Mouse (Mus musculus): Measurements from ENCODE around the gene Klrb1c. TPM values are rescaled to one million over a fixed set of nuclear protein-coding genes. Genes with fewer than 3 reads are reported as not detected.

Klrb1c gene
- polyA plus RNA-seq (2012; rRNA removed): 3.0 and 8.5 TPM in 2 replicates

GRCm38 (mm10) chr6:128789115-128789514 lies at the start of gene Klrb1c:
TSS of gene Klrb1c (minus strand) at chr6:128789215.
- DNase-seq (ENCODE audit: low read depth in 1 of 2, low spot score in 2 of 2): no peak
- WGBS: 82% methylated on average over 2 of the region's 2 CpGs
- Histone ChIP-seq H3K4me3 (ENCODE audit: extremely low read depth, insufficient read depth, insufficient read length) (no peak within 1 kb of the TSS), H3K27me3 (ENCODE audit: control insufficient read depth, insufficient read depth, low read length) (no peaks in the 10 kb centered on the region), H3K36me3 (ENCODE audit: control insufficient read depth, insufficient read depth, low read length) (no peaks in the 10 kb centered on the region), H3K27ac (ENCODE audit: insufficient read depth, low read length) (no peak within 1 kb of the TSS; the same call in 1 of the 2 replicates), H3K4me1 (ENCODE audit: control insufficient read depth, insufficient read depth, insufficient read length) (peaks cover 12% of the 10 kb centered on the region; the same call in 1 of the 2 replicates)
- TF ChIP-seq CTCF (IDR thresholded peaks at IDR 0.05; ENCODE audit: extremely low read depth, insufficient read depth, insufficient read length, insufficient replicate concordance): no peak
- no peak for TF ChIP-seq POLR2A (IDR thresholded peaks at IDR 0.05; ENCODE audit: low read depth, low read length)

- Histone ChIP-seq H3K27ac (ENCODE audit: insufficient read depth, low read length) (peak overlapping the region; percentile 93), H3K4me3 (ENCODE audit: extremely low read depth, insufficient read depth, insufficient read length) (peak overlapping the region; percentile 97), H3K4me1 (ENCODE audit: control insufficient read depth, insufficient read depth, insufficient read length) (peaks cover 14% of the 10 kb centered on the region), H3K27me3 (ENCODE audit: control insufficient read depth, insufficient read depth, low read length) (no peaks in the 10 kb centered on the region), H3K36me3 (ENCODE audit: control insufficient read depth, insufficient read depth, low read length) (no peaks in the 10 kb centered on the region)
- WGBS: 9% methylated on average over 14 of the region's 14 CpGs
- no peak for DNase-seq (ENCODE audit: low read depth in 1 of 2, low spot score in 2 of 2)
- no peak for TF ChIP-seq POLR2A (IDR thresholded peaks at IDR 0.05; ENCODE audit: low read depth, low read length)
- TF ChIP-seq CTCF (IDR thresholded peaks at IDR 0.05; ENCODE audit: extremely low read depth, insufficient read depth, insufficient read length, insufficient replicate concordance): no peak
These were observed 48.7 kb upstream of the Klrb1c start for GRCm38 (mm10) chr6:128837454-128838341.

- TF ChIP-seq POLR2A (IDR thresholded peaks at IDR 0.05; ENCODE audit: low read depth, low read length) (no peak), CTCF (IDR thresholded peaks at IDR 0.05; ENCODE audit: extremely low read depth, insufficient read depth, insufficient read length, insufficient replicate concordance) (no peak)
- Histone ChIP-seq H3K4me1 (ENCODE audit: control insufficient read depth, insufficient read depth, insufficient read length) (peaks cover 14% of the 10 kb centered on the region), H3K27me3 (ENCODE audit: control insufficient read depth, insufficient read depth, low read length) (no peaks in the 10 kb centered on the region), H3K4me3 (ENCODE audit: extremely low read depth, insufficient read depth, insufficient read length) (no peak overlapping the region), H3K36me3 (ENCODE audit: control insufficient read depth, insufficient read depth, low read length) (no peaks in the 10 kb centered on the region), H3K27ac (ENCODE audit: insufficient read depth, low read length) (no peak overlapping the region; the same call in 1 of the 2 replicates)
- no peak for DNase-seq (ENCODE audit: low read depth in 1 of 2, low spot score in 2 of 2)
- WGBS: 85% methylated on average over 6 of the region's 6 CpGs
These were observed 47.9 kb upstream of the Klrb1c start for GRCm38 (mm10) chr6:128836955-128837334.

- Histone ChIP-seq H3K27ac (ENCODE audit: insufficient read depth, low read length) (peak overlapping the region; percentile 26; the same call in 1 of the 2 replicates), H3K27me3 (ENCODE audit: control insufficient read depth, insufficient read depth, low read length) (no peaks in the 10 kb centered on the region), H3K4me3 (ENCODE audit: extremely low read depth, insufficient read depth, insufficient read length) (no peak overlapping the region), H3K36me3 (ENCODE audit: control insufficient read depth, insufficient read depth, low read length) (no peaks in the 10 kb centered on the region), H3K4me1 (ENCODE audit: control insufficient read depth, insufficient read depth, insufficient read length) (peaks cover 14% of the 10 kb centered on the region)
- TF ChIP-seq CTCF (IDR thresholded peaks at IDR 0.05; ENCODE audit: extremely low read depth, insufficient read depth, insufficient read length, insufficient replicate concordance) (no peak), POLR2A (IDR thresholded peaks at IDR 0.05; ENCODE audit: low read depth, low read length) (no peak)
- WGBS: 19% methylated on average over 8 of the region's 8 CpGs
- DNase-seq (ENCODE audit: low read depth in 1 of 2, low spot score in 2 of 2): peak in 1 of 2 experiments; percentile 60
These were observed 47.4 kb upstream of the Klrb1c start for GRCm38 (mm10) chr6:128836191-128836954.

- no peaks in the 10 kb centered on the region for H3K36me3 ChIP-seq (ENCODE audit: control insufficient read depth, insufficient read depth, low read length)
- 69% methylated on average over 4 of the region's 4 CpGs for WGBS
- H3K4me1 ChIP-seq (ENCODE audit: control insufficient read depth, insufficient read depth, insufficient read length): peaks cover 14% of the 10 kb centered on the region
- no peaks in the 10 kb centered on the region for H3K27me3 ChIP-seq (ENCODE audit: control insufficient read depth, insufficient read depth, low read length)
- peak overlapping the region; percentile 10; the same call in 1 of the 2 replicates for H3K27ac ChIP-seq (ENCODE audit: insufficient read depth, low read length)
- H3K4me3 ChIP-seq (ENCODE audit: extremely low read depth, insufficient read depth, insufficient read length): no peak overlapping the region
- no peak for DNase-seq (ENCODE audit: low read depth in 1 of 2, low spot score in 2 of 2)
- no peak for TF ChIP-seq CTCF (IDR thresholded peaks at IDR 0.05; ENCODE audit: extremely low read depth, insufficient read depth, insufficient read length, insufficient replicate concordance)
- no peak for TF ChIP-seq POLR2A (IDR thresholded peaks at IDR 0.05; ENCODE audit: low read depth, low read length)
These were observed 46.6 kb upstream of the Klrb1c start for GRCm38 (mm10) chr6:128835571-128835970.

- peaks cover 14% of the 10 kb centered on the region for H3K4me1 ChIP-seq (ENCODE audit: control insufficient read depth, insufficient read depth, insufficient read length)
- no peaks in the 10 kb centered on the region for H3K36me3 ChIP-seq (ENCODE audit: control insufficient read depth, insufficient read depth, low read length)
- no peak for DNase-seq (ENCODE audit: low read depth in 1 of 2, low spot score in 2 of 2)
- TF ChIP-seq POLR2A (IDR thresholded peaks at IDR 0.05; ENCODE audit: low read depth, low read length) (no peak), CTCF (IDR thresholded peaks at IDR 0.05; ENCODE audit: extremely low read depth, insufficient read depth, insufficient read length, insufficient replicate concordance) (no peak)
- no peak overlapping the region for H3K4me3 ChIP-seq (ENCODE audit: extremely low read depth, insufficient read depth, insufficient read length)
- no peaks in the 10 kb centered on the region for H3K27me3 ChIP-seq (ENCODE audit: control insufficient read depth, insufficient read depth, low read length)
- H3K27ac ChIP-seq (ENCODE audit: insufficient read depth, low read length): no peak overlapping the region
- WGBS: 55% methylated on average over 10 of the region's 10 CpGs
These were observed 44.0 kb upstream of the Klrb1c start for GRCm38 (mm10) chr6:128833046-128833445.
